Mouse (Mus musculus): ENCODE results near the gene Cyp2w1.

Gene Cyp2w1

DNA sequence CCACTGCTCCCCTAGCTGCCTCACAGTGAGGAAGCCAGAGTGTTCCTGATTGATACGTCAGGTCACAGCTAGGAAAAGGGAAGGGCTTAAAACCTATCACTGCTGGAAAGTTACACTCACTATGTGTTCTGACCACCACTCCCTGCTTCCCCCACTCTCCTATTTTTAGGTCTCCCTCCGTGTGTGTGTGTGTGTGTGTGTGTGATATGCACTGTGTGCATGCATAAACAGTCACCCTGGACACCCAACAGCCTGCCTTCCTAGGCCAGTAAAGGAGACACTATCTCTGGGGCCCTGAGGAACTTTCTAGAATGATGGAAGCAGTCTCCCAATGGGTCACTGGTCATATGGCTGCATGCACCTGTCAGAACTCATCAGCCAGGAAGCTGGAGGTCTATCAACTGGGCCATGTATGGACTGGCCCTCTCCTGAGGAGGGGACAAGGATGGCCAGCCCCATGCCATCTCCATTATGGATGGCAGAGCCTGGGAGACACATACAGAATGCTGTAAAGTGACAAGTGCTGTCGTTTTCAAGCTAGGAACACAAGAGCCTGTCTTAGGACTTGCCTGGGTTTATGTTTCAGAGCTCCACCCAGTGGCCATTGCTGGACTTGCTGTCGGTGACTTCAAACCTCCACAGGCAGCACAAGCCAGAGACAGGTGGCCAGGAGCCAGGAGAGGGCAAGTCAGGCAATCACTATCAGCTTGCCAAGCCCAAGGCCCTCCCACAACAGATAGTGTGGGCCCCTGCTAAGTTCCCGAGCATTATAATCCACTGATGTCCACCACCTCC lies 45.7 kb downstream of the Cyp2w1 start:
- in situ Hi-C loops (cut with MboI, MseI): loop anchor here in 1 of 2 experiments (10.0 kb wide), 1 partner anchor 1427 kb away; no protein-coding TSS in a partner anchor

DNA sequence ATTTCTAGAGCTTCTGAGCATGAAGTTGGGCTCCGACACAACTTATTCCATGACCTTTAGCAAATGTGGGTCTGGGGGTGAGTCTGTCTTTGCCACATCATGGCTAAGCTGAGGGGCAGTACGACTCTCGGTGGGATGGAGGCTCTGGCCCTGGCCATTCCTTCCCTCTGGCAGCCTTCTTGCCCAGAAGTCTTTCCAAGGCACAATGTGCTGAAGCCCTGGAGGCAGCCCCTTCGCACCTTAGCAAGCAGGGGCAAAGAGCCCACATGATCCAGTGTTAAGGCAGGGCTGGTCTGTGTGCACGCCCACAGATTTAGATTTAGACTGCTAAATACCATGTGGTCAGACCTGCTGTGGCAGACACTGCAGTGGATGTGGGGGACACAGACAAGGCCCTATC lies 46.4 kb downstream of the Cyp2w1 start:
- in situ Hi-C loops (cut with MboI, MseI): loop anchor here in 1 of 2 experiments (10.0 kb wide), 1 partner anchor 1426 kb away; no protein-coding TSS in a partner anchor

DNA sequence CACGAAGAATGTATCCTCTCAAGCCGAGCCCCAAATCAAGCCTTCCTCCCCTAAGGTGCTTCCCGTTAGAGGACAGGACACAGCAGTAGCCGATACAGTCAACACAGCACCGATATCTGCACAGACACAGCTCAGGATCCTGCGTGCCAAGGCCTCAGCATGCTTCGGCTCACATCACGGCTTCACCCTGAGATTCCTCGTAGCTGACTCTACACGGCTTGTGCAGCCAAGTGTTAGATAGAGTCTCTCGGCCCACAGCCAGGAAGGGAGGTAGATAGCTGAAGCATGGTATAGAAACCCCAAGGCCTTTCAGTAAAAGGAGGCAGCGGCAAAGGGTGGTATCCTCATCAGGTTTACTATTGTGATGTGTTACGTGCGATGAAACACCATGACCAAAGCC lies 47.6 kb downstream of the Cyp2w1 start:
- in situ Hi-C loops (cut with MboI, MseI): loop anchor here in 1 of 2 experiments (10.0 kb wide), 1 partner anchor 1425 kb away; no protein-coding TSS in a partner anchor

DNA sequence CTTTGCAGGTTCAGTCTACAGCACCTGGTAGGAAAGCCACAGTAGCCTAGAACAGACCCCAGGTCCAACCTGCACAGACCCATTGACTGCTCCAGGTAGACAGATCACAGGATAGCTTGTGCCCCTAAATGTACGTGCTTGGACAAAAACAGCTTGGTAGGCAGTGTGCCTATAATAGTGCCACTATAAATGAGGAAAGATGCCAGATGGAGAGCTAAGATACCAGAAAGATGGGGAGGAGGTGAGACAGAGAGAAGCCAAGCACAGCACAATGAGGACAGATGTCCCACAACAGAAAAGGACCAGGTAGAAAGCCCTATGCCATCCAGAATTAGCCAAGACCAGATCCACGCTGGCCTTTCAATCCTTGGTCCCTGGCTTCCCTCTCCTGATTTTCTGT lies 49.7 kb downstream of the Cyp2w1 start:
- in situ Hi-C loops (cut with MboI, MseI): no loop called here

DNA sequence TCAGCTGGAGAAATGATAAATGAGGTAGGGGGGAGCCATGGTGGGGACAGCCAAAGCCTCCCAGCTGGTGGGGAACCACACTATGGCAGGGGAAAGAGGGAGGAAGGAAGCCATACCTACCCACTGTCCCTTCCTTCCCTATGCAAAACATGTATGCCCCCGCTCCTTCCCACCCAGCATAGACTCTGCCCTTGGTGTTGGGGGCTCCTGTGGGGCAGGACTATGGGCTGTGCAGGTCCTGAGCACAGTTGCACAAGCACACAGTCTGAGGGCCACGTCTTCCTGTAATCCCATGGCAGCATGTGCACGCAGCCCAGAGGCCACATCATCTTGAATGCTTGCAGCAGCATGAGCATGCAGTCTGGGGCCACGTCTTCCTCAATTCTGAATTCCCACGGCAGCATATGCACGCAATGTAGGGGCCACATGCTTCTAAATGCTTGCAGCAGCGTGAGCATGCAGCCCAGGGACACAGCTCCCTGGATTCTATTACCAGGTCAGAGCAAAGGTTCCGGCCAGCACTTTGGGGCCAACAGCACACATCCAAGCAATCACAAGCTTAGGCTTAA lies 51.4 kb downstream of the Cyp2w1 start:
- in situ Hi-C loops (cut with MboI, MseI): no loop called here

DNA sequence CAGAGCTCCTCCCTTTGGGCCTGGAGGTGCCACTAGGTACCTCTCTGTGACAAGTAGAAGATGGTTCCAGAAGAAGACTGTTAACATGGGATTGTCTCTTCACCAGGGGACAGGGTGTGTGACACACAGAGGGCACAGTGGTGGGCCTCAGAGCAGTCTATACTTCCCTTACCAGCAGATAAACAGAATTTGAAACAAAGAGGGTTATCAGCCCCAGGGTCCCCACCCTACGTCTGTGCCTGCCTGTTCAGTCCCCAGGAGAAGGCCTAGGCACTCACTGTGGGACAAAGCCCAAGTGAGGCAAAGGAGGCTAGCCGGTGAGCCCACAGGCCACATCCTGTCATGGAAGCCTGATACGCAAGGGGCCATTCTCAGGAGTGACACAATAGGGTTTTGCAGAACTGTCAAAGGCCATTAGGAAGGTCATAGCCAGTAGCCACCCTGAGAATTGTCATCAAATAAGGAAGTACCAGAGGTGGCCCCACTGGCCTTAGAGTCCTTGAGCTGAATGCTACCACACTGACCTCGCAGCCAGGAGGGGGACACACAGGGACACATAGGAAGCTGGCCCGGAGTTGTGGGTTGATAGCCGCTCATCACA lies 52.5 kb downstream of the Cyp2w1 start, which contains the start of gene C130050O18Rik:
Gene C130050O18Rik, plus strand, starts transcription at position 480 of the 601 bp plus-strand sequence.
- in situ Hi-C loops (cut with MboI, MseI): no loop called here

DNA sequence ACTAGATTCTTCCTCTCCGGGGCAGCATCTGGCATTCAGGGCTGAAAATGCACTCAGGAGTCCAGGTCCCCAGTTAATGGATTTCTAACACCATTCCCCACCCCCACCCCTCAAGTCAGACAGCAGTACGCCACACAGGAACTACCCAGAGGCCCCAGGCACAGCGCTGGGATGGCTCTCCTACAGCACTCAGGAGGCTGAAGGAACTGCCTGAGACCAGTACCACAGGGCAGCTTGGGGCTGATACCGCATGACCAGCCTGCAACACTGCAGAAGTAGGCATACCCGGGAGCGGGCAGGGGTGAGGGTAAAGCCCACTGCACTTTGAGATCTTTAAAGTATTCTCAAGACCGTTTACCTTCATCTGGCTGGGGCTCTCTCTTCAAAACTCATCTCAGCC lies 53.1 kb downstream of the Cyp2w1 start:
- in situ Hi-C loops (cut with MboI, MseI): no loop called here

DNA sequence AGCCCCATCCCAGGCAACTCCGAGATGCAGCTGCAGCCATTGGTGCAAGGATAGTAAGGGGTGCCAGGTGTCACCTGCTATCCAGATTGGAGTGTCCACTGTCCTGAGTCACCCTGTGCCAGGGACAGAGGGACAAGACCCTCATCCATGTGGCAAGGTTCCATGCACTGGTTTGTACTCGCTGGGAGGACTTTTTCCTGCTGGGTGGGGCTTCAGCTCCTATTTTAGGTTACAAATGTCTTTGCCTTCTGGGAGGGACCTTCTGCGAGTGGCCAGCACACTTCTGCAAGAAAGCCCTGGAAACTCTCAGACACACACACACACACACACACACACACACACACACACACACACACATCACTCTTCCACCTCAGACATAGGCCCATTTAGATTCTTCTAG lies 53.5 kb downstream of the Cyp2w1 start:
- in situ Hi-C loops (cut with MboI, MseI): no loop called here
